Mouse (Mus musculus): ENCODE data around the gene Prkca.

The Prkca gene

GRCm38 (mm10) chr11:108053746-108054145 lies 290.0 kb downstream of the Prkca start:
- no peak for DNase-seq

GRCm38 (mm10) chr11:108041669-108042068 lies 302.1 kb downstream of the Prkca start:
- DNase-seq, result no peak

GRCm38 (mm10) chr11:108040823-108041222 lies 302.9 kb downstream of the Prkca start:
- DNase-seq, result no peak

- DNase-seq, result no peak
Observed at GRCm38 (mm10) chr11:108039761-108040160, 304.0 kb downstream of the Prkca start.

GRCm38 (mm10) chr11:108038989-108039388 lies 304.7 kb downstream of the Prkca start:
- DNase-seq, result no peak

GRCm38 (mm10) chr11:108036339-108036738 lies 307.4 kb downstream of the Prkca start:
- DNase-seq, result no peak

- no peak for DNase-seq
Observed at GRCm38 (mm10) chr11:108035761-108036160, 308.0 kb downstream of the Prkca start.

- no peak for DNase-seq
Observed at GRCm38 (mm10) chr11:108034376-108034775, 309.4 kb downstream of the Prkca start.

- peak in 1 of 2 experiments; percentile 12 for DNase-seq
Observed at GRCm38 (mm10) chr11:108032568-108032967, 311.2 kb downstream of the Prkca start.

GRCm38 (mm10) chr11:108030956-108031604 lies 312.6 kb downstream of the Prkca start:
- peak; percentile 83 to 85 for DNase-seq

GRCm38 (mm10) chr11:108029321-108029720 lies 314.4 kb downstream of the Prkca start:
- peak in 1 of 2 experiments; percentile 1 for DNase-seq

- peak; percentile 50 to 53 for DNase-seq
Observed at GRCm38 (mm10) chr11:108028398-108028797, 315.3 kb downstream of the Prkca start.

GRCm38 (mm10) chr11:108025726-108026425 lies 317.9 kb downstream of the Prkca start:
- peak; percentile 83 to 90 for DNase-seq

- DNase-seq, result peak; percentile 93 to 94
Observed at GRCm38 (mm10) chr11:108023188-108023587, 320.5 kb downstream of the Prkca start.

- DNase-seq, result no peak
Observed at GRCm38 (mm10) chr11:108020889-108021288, 322.8 kb downstream of the Prkca start.

GRCm38 (mm10) chr11:108015284-108015683 lies 328.4 kb downstream of the Prkca start:
- no peak for DNase-seq

- no peak for DNase-seq
Observed at GRCm38 (mm10) chr11:108013390-108013789, 330.3 kb downstream of the Prkca start.

- no peak for DNase-seq
Observed at GRCm38 (mm10) chr11:108010465-108010864, 333.3 kb downstream of the Prkca start.

GRCm38 (mm10) chr11:107998891-107999290 lies 344.8 kb downstream of the Prkca start:
- DNase-seq, result no peak

GRCm38 (mm10) chr11:107996896-107997670 lies 346.6 kb downstream of the Prkca start:
- peak; percentile 70 to 76 for DNase-seq

GRCm38 (mm10) chr11:107994487-107994886 lies 349.2 kb downstream of the Prkca start:
- peak; percentile 81 to 90 for DNase-seq

- DNase-seq, result no peak
Observed at GRCm38 (mm10) chr11:107993792-107994191, 349.9 kb downstream of the Prkca start.

GRCm38 (mm10) chr11:107992500-107992899 lies 351.2 kb downstream of the Prkca start:
- DNase-seq, result no peak

GRCm38 (mm10) chr11:107991990-107992389 lies 351.7 kb downstream of the Prkca start:
- DNase-seq, result no peak

Data from cerebellum, postnatal 10 days (tissue).